Mouse (Mus musculus): ENCODE results near the gene Casq1.

Casq1 gene

GRCm38 (mm10) chr1:172206141-172206917 is 13.3 kb downstream of the Casq1 start, which contains the start of gene Pea15a:
TSS of gene Pea15a (minus strand) at chr1:172206804.
- peak in 1 of 2 experiments; percentile 50 for DNase-seq (ENCODE audit: low read depth in 1 of 2, low spot score in 2 of 2)

- no peak for DNase-seq (ENCODE audit: low read depth in 1 of 2, low spot score in 2 of 2)
These were observed 14.0 kb downstream of the Casq1 start for GRCm38 (mm10) chr1:172205741-172206087.

DNA sequence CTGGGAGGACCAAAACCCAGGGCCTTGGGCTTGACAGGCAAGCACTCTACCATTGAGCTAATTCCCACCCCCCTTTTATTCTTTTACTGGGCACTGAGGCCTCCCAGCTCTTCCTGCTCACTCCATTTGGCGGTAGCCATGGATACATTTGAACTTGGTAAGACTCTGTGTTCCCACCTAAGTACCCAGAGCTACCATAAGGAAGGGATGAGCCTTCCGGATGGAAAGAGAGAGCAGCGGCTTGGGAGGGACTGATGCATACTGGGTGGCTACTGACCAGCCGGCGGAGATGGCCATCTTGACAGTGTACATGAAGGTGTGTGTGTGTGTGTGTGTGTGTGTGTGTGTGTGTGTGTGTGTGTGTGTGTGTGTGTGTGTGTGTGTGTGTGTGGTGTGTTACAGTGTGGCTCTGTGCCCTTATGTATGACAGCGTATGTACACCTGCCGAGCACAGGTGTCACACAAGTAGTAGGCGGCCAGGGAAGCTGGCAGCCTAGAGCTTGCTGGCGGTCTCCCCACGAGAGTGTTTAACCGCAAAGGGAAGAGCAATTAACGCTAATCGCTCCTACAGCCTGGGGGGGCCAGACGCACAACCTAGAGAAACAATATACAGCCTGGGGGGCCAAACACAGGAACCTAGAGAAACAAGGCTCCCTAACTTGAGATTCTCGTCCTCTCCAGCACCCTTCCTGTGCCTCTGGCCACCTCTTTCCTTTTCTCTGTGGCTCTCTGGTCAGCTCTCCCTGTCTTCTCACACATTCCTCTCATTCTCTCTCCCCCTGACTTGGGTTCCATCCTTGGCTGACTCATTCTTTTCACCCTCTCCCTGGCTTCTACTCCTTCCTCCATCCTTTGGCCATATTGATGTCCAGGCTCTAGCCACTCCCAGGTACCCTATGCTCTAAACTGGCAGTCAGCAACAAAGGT is 14.6 kb downstream of the Casq1 start:
- no peak for DNase-seq (ENCODE audit: low read depth in 1 of 2, low spot score in 2 of 2)

DNA sequence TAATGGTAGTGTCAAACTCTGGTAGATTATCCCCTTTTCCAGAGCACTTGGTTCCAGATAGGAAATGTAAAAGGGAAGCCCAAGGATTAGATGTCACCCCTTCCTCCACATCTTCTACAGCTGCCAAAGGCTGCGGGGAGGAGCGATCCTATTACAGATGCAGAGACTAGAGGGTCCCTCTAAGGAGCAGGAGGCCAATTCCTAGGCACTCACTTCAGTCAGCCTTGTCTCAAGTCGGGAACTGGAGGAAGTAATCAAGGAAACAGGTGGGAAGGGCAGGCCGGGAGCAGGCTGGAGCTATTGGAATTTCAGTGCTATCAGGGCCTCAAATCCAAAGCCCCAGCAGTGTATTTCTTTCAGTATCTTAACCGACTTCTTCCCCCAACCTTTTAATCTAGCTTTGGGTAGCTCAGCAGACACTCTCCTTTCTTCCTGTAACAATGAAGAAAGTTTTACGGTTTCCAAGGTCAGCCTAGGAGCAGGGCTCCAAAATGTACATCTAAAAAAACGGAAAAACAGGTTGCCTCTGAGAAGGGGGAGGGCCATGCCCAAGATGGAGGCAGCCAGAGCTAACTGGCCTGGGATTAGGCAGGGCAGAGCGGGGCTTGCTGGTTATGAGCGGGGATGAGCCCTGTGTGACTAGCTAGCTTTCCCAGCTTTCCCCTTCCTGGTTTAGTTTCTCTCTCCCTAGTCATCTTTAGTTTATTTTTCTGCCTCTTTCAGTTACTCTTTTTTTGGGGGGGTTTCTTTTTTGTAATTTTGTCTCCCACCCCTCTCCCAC is 15.4 kb downstream of the Casq1 start:
- DNase-seq (ENCODE audit: low read depth in 1 of 2, low spot score in 2 of 2): no peak

DNA sequence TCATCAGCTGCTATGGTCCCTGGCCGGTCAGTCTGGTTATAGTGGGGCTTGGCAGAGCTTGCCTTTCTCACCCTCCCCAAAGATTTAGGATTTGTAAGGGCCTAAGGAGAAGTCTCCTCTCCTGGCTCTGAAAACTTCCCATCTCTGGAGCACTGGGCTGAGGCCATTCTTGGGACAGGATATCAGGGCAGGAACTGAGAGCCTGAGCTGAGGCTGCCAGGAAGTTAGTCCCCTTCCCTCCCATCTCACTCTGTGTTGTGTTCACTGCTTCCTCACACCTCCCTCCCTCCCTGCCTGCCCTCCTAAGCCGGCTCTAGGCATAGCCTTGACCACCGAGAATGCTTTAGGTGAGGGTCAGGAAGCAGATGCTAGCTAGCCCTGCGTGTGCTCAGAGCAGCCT is 16.1 kb downstream of the Casq1 start:
- no peak for DNase-seq (ENCODE audit: low read depth in 1 of 2, low spot score in 2 of 2)

DNA sequence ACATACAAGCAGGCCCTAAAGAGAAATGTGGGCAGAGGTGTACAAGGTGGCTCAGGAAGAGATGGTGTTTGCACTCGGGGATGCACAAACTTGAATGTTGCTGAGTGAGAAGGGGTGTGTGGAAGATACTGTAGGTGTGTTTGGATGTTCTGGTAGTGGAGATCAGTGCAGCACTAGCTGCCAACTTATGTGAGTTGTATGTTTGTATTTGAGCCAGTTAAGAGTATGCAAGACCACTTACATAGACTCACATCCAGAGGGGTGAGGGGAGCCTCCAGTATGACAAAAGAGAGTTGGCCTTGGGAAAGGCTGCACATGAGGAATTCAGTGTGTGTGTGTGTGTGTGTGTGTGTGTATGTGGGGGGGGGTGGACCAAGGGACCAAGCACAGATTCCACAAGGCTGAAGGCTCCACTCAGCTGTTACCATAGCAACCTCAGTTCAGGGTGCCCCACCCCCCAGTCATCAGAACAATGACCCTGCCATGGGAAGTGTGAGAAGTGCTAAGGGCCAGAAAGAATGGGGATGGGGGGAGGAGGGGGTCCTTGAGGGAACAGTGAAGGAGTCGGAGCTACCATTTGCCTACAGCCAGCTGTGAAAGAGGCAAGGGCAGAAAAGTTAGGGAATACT is 16.7 kb downstream of the Casq1 start:
- DNase-seq (ENCODE audit: low read depth in 1 of 2, low spot score in 2 of 2): no peak

- no peak for DNase-seq (ENCODE audit: low read depth in 1 of 2, low spot score in 2 of 2)
These were observed 17.4 kb downstream of the Casq1 start for GRCm38 (mm10) chr1:172201967-172202880.

GRCm38 (mm10) chr1:172200871-172201447 is 18.7 kb downstream of the Casq1 start:
- DNase-seq (ENCODE audit: low read depth in 1 of 2, low spot score in 2 of 2): no peak

DNA sequence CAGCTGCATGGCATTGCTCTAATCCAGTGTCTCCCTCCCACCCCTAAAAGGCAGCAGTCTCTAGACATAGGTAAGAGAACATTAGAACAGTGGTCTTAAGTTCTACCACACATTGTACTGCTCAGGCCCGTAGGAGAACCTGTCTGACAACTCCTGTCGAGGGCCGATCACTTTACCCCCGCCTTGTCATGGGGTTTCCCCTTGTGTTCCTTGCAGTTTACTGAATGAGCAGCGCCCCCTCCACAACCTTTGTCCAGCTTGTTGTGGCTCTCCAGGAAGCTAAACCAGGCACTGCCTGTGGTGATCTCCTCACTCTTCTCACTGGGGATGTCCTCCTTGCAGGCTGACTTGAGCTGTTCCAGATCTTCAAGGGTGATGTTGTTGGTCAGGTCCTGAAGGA is 19.5 kb downstream of the Casq1 start:
- no peak for DNase-seq (ENCODE audit: low read depth in 1 of 2, low spot score in 2 of 2)

DNA sequence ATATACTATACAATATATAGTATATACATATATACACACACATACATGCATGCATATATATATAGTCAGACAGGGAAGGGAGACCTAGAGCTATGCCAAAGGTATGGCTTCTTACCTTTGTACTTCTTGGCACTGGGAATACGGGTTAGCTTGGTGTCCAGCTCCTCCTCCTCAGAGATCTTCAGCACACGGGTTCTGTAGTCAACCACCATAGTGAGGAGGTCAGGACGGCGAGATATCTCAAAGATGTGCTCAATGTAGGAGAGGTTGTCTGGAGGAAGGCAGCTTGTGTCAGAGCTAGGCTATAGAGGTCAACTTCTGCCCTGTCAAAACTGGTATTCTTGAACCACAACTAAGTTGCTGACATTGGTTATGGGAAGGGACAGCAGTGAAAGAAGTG is 20.7 kb downstream of the Casq1 start:
- no peak for DNase-seq (ENCODE audit: low read depth in 1 of 2, low spot score in 2 of 2)

DNA sequence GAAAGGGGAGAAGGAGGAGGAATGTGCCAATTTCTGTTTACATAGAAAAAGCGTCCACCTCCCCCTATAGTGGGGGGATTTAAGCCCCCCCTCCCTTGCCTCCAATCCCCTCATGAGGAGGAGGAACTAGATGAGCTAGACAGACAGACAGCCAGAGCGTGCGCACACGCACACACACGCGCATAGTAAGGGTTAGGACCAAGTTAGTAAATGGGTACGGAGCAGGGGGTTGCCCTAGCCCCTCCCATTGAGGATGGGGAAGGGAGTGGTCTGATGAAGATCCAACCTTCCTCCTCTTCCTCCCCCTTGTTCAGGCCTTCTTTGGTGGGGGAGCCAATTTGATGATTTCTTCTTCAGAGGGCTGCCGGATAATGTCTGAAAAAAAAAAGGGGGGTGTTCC is 21.4 kb downstream of the Casq1 start:
- DNase-seq (ENCODE audit: low read depth in 1 of 2, low spot score in 2 of 2): no peak

DNA sequence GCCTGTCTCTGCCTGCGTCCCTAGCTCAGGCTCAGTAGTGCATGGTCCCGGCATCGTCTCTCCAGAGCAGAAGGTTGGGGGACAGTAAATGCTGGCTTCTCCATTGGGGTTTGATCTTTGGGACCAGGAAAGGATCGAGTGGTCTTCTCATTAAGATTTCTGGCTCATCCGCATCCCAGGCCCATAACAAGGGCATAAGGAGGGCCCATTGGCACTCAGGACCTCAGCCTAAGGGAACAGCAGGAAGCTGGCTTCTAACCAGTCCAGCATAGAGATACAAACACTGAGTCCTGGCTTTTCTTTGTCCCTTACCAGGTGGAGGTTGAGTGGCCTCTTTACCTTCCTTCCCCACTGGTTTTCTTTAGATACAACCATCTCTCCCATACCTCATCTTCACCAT is 21.8 kb downstream of the Casq1 start:
- DNase-seq (ENCODE audit: low read depth in 1 of 2, low spot score in 2 of 2): no peak

- no peak for DNase-seq (ENCODE audit: low read depth in 1 of 2, low spot score in 2 of 2)
These were observed 22.5 kb downstream of the Casq1 start for GRCm38 (mm10) chr1:172197146-172197545.

DNA sequence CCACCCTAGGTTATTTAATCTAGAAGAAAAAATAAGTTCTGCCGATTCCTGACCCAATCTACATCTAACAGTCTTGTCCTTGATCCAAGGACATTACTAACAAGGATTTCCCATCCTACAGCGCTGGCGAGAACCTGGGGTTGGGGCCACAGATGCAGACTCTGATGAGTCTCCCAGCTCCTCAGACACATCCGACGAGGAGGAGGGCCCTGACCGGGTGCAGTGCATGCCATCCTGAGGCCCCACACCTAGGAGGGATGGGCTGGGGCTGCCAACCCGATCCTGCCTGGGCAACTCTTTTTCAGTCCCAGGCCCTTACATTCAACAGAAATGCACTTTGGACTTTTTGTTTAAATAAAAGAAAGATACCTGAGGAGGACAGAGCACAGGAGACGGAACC is 25.2 kb downstream of the Casq1 start:
- no peak for DNase-seq (ENCODE audit: low read depth in 1 of 2, low spot score in 2 of 2)

DNA sequence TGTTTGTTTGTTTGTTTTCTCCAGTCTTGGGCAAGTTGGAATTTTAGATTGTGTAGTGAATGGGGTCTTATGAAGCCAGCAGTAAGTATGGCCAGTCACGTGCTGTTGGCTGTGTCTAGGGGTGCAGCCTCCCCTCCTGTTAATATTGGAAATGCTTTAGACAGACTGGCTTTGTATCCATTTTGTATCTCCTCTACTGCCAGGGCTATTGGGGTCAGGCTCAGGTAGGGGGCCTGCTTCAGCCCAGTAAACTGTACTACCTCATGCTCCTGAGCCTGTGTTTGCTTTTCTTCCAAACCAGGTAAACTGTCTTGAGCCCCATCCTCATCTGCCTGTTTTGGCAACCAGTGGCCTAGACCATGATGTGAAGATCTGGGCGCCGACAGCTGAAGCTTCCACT is 27.5 kb downstream of the Casq1 start:
- DNase-seq (ENCODE audit: low read depth in 1 of 2, low spot score in 2 of 2): no peak

DNA sequence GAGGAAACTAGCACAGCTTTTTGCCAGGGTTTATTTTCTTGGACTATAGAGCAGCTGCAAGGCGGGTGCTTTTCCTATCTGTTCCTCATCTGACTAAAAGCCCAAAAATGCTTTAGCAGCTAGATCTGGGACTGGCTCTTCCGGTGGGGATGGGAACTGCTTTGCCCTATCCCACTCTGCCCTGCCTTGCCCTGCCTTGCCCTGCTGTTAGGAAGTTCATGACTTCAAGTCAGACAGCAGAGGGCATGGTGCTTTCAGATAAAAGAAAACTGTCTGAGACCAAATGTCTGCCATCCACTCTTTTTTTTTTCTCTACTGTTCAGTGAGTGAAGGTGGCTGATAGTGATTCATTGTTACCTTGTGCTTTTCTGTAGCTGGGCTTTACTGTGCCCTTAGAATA is 28.1 kb downstream of the Casq1 start:
- no peak for DNase-seq (ENCODE audit: low read depth in 1 of 2, low spot score in 2 of 2)

GRCm38 (mm10) chr1:172188891-172189290 is 30.8 kb downstream of the Casq1 start:
- no peak for DNase-seq (ENCODE audit: low read depth in 1 of 2, low spot score in 2 of 2)

GRCm38 (mm10) chr1:172186401-172187289 is 33.0 kb downstream of the Casq1 start:
- DNase-seq (ENCODE audit: low read depth in 1 of 2, low spot score in 2 of 2): no peak

- DNase-seq (ENCODE audit: low read depth in 1 of 2, low spot score in 2 of 2): no peak
These were observed 35.8 kb downstream of the Casq1 start for GRCm38 (mm10) chr1:172183915-172184314.
